Mouse (Mus musculus) Muller cell, postnatal 12 days (primary cell): ENCODE measurements at regions not wholly inside any gene's neighbourhood (a gene's known extent, or its start where the extent isn't known, plus 50 kb on each side); places are given as distances from the start of the nearest gene placed in this dataset.

ENCODE experiments used
- DNase-seq: peaks from one replicate; pipeline ENCODE4 v3.0.0-alpha.2; 2015; ENCODE audit errors: inconsistent ontology term

DNA sequence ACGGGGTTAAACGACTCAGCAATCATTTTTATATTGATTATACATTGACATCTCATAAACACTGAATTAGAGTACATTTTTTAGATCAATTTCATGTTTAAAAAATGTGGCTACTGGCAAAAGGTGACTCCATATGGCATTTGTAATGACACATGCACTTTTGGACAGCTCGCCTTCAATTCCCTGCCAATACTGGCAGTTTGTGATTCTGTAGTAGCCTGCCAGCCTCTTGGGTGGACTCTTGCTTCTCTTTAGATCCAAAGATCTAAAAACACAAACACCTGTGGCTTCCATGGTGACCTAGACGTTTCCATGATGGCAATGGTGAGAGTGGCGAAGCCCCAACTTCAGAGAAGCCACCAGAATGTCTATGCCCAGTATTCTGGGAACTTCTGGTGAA, 83.1 kb upstream of the Pcdh8 start:
- no peak for DNase-seq

DNA sequence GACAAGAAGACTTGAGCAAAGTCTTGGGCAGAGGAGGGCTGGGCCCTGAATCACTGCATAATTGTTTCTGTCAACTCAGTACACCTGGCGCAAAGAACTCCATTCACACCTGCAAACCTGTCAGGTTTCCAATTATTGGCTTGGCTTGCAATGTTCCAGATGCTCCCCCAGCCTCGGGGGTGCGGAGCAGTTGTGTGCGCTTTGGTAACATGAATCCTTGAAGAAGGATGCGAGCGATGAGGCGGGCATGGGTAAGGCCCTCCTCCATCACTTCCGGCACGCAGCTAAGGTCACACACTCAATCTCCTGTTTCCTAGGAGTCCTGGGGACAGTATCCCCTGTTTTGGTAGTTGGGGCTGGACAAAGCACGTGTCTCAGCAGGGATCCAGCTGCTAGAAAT, 81.6 kb upstream of the Pcdh8 start:
- DNase-seq: no peak

DNA sequence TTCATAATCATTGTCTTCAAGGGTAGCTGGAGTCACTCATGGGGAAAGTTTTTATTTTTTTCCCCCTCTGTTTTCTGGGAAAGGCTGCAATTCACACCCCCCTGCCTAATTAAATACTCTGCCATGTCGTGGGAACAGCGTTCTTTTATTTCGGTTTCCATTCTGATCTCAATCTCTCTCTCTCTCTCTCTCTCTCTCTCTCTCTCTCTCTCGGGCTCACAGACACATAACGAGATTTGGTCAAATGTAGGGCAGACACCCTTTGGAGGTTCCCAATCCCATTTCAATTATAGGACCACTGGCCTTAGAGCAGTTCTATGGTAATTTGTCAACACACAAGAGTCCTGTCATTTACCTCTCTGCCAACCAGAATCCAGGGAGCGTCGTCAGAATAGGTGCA, 80.7 kb upstream of the Pcdh8 start:
- no peak for DNase-seq

- peak; percentile 16 for DNase-seq
Observed at GRCm38 (mm10) chr14:79851231-79851630, 80.1 kb upstream of the Pcdh8 start.

- no peak for DNase-seq
Observed at GRCm38 (mm10) chr14:79849617-79850435, 78.7 kb upstream of the Pcdh8 start.

DNA sequence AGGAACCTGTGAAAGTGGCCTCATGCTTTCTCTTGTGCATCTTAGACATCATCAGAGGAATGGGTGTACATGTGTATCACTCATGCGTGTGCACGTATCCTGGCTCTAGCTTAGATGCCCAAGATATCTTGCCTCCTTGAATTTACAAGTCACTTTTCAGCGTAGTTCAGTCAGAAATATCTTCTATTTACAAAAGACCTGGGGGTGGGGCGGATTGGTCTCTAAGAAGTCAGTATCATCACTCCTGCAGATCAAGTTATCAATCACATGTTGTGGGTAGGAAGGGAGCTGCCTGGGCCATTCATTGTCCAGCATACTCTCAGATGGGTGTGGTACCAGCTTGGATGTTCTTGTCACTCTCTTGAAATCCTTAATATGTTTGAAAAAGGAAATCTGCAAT, 77.0 kb upstream of the Pcdh8 start:
- DNase-seq: no peak

GRCm38 (mm10) chr14:79844306-79844705, 73.2 kb upstream of the Pcdh8 start:
- no peak for DNase-seq

- no peak for DNase-seq
Observed at GRCm38 (mm10) chr14:79843135-79843550, 72.0 kb upstream of the Pcdh8 start.

- DNase-seq: no peak
Observed at GRCm38 (mm10) chr14:79842734-79843133, 71.6 kb upstream of the Pcdh8 start.

DNA sequence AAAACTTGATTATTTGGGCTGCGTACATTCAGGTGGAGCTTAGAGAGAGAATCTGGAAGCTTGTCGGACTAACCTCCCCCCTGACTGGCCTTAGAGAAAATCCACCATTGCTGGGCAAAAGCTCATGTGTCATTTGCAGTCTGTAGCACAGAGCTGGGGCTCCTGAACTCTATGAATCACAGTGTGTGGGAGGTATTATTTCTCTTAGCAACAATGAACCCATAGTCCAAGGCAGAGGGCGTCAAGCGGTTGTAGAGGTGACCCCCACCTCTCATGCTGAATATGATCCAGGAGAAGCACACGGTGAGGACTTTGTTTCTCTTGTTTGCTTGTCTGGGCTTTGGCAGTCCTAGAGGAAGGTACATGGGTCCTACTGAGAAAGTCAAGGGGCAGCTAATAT, 66.0 kb upstream of the Pcdh8 start:
- DNase-seq: no peak

GRCm38 (mm10) chr14:79836186-79836585, 65.1 kb upstream of the Pcdh8 start:
- no peak for DNase-seq

DNA sequence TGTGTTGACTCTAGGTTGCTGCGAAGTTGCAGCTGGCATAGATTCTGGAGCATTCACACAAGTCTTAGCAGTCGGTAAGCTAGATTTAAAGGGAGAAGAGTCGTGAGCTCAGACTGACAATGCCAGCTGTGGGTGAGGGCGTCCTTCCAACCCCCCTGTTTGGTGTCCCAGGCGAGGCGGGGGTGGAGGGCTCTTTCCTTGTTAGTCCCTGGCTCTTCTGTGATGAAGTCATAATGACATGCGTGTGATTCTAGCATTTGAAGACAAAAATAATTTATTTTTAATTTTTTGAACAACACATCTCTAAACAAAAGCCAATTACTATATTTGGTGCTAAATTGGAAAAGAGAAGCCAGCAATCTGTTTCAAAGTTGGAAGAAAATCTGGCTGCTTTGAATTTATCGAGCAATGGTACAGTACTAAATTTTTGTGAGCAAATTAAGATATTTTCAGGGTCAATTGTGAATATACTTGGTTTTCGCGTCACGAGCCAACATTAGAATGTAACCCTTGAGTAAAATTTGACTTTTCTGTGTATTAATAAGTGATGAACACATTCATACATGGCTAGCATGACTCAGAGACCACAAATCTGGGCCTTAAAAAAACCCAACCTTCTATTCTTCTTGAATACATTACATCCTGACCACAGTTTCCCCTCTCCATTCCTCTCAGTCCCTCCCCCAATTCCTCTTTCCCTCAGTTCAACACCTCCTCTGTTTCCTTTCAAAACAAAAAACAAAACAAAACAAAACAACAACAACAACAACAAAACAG, 53.7 kb upstream of the Pcdh8 start:
- DNase-seq: no peak

- no peak for DNase-seq
Observed at GRCm38 (mm10) chr14:79822453-79823117, 51.5 kb upstream of the Pcdh8 start.

DNA sequence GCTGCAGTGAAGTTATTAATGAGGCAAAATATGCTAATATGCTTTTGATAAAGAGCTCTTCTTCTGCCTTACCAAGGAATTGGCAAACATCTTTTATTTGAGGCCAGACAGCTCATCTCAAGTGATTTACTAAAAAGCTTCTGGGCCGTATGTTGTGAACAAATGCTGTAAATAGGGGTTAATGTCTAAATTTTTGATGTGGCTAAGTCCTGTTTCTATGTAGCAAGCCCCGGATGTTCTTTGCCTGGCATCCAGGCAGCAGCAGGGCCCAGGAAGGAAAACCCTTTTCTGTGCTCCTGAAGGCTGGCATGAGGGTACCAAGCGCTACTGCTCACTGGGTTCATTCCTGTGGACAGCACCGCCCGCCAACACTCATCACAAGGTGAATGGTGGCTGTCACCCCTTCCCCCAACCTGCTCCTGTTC, 50.9 kb upstream of the Pcdh8 start:
- peak; percentile 72 for DNase-seq

DNA sequence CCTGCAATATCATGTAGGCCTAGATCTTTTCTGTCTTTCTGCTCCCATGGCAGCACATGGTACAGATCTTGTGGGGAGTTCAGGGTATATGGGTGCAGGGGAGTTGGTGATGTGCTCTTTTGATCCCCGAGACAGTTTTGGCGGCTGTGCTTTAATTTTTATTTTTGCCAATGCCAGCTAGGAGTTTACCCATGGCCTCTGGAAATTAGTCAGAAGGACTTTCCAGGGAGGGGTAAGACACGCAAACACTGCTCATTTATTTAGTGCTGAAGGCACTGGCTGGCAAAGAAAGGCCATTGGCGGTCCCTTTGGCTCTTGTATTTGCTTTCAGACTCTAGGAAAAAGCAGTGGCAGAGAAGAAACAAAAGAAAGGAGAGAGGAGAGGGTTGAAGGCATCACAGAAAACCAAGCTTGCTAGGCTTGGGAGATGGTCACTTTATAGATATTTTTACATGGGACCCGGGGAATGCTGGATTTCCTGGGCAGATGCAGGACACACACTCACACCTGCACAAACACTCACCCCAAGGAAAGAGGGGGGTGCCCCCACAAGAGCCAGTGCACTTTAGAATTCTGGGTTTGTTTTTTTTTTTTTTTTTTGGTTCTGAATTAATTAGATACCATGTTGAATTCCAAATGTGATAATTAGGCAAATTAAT, 50.4 kb upstream of the Pcdh8 start:
- DNase-seq: no peak
